Mouse (Mus musculus) retina, adult 2 months (tissue): ENCODE data around the gene Dnajc5g.

Source experiments
- DNase-seq: peaks from one replicate; pipeline ENCODE4 v3.0.0-alpha.2; 2012; ENCODE audit warnings: low read depth, low spot score

The Dnajc5g gene

GRCm38 (mm10) chr5:31108000-31108490, 2.0 kb downstream of the Dnajc5g start, which contains the start of gene Slc30a3:
TSS of gene Slc30a3 (minus strand) at chr5:31108237.
- no peak for DNase-seq

- no peak for DNase-seq
Measured at GRCm38 (mm10) chr5:31110781-31111180, 4.7 kb downstream of the Dnajc5g start.

- no peak for DNase-seq
Measured at GRCm38 (mm10) chr5:31116354-31116753, 10.3 kb downstream of the Dnajc5g start, which contains the start of gene Trim54. TSS of gene Trim54 (plus strand) at chr5:31116712.

GRCm38 (mm10) chr5:31116912-31117311, 10.8 kb downstream of the Dnajc5g start:
- DNase-seq, result no peak

- no peak for DNase-seq
Measured at GRCm38 (mm10) chr5:31121111-31121510, 15.0 kb downstream of the Dnajc5g start.

- DNase-seq, result no peak
Measured at GRCm38 (mm10) chr5:31123481-31123880, 17.4 kb downstream of the Dnajc5g start.

- DNase-seq, result no peak
Measured at GRCm38 (mm10) chr5:31126050-31126449, 20.0 kb downstream of the Dnajc5g start.

GRCm38 (mm10) chr5:31136730-31137424, 30.8 kb downstream of the Dnajc5g start:
- no peak for DNase-seq

GRCm38 (mm10) chr5:31137658-31138057, 31.6 kb downstream of the Dnajc5g start:
- DNase-seq, result no peak

GRCm38 (mm10) chr5:31138241-31138967, 32.3 kb downstream of the Dnajc5g start, which contains the start of gene Ucn:
TSS of gene Ucn (minus strand) at chr5:31138829.
- DNase-seq, result no peak

GRCm38 (mm10) chr5:31138968-31139425, 32.9 kb downstream of the Dnajc5g start:
- no peak for DNase-seq

- DNase-seq, result no peak
Measured at GRCm38 (mm10) chr5:31149781-31150180, 43.7 kb downstream of the Dnajc5g start.

- DNase-seq, result no peak
Measured at GRCm38 (mm10) chr5:31151746-31152145, 45.7 kb downstream of the Dnajc5g start.

- DNase-seq, result no peak
Measured at GRCm38 (mm10) chr5:31153516-31154151, 47.5 kb downstream of the Dnajc5g start.

GRCm38 (mm10) chr5:31154152-31154553, 48.1 kb downstream of the Dnajc5g start, which contains the start of gene Mpv17:
TSS of gene Mpv17 (minus strand) at chr5:31154251.
- DNase-seq, result peak; percentile 60
